Mouse (Mus musculus): Measurements from ENCODE around the gene Gm13272.
"Not testable (repeated sequence)": the region's sequence is repeated elsewhere in the genome, so short reads cannot be mapped to it uniquely, and the experiment has no call there.

Gene Gm13272

GRCm38 (mm10) chr4:88785409-88785808 lies 5.8 kb downstream of the Gm13272 start, which contains the start of gene Gm13276:
Gene Gm13276 (plus strand): TSS chr4:88785709.
- DNase-seq (ENCODE audit: low spot score in 2 of 2): not testable (repeated sequence)

- DNase-seq (ENCODE audit: low spot score in 2 of 2): peak; percentile 66 to 70
Observed at GRCm38 (mm10) chr4:88788402-88788801, 8.8 kb downstream of the Gm13272 start, which contains the start of gene Gm13277. Gene Gm13277 (plus strand): TSS chr4:88788632.

DNA sequence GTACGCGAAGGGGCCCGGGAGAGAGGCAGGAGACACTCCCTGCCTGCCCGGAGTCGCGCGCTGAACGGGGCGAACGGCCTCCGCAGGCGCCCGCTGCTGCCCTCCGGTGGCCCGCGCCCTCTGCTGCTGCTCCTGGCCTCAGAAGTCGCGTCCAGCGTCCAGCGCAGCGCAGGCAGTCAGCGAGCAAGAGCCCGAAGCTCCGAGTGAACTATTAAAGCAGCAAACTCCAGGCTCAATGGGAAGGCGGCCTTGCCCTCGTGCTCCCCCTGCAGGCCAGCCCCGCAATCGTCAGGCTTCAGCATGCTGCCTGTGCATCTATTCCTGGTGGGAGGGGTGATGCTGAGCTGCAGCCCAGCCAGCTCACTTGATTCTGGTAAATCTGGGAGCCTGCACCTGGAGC lies 11.6 kb downstream of the Gm13272 start, which contains the start of gene Gm13278:
Gm13278 (plus strand) TSS at position 301 of the 400 bp plus-strand sequence.
- not testable (repeated sequence) for DNase-seq (ENCODE audit: low spot score in 2 of 2)

- peak; percentile 55 to 58 for DNase-seq (ENCODE audit: low spot score in 2 of 2)
Observed at GRCm38 (mm10) chr4:88793936-88794675, 14.5 kb downstream of the Gm13272 start, which contains the start of gene Gm13275. Gene Gm13275 (plus strand): TSS chr4:88794487.

DNA sequence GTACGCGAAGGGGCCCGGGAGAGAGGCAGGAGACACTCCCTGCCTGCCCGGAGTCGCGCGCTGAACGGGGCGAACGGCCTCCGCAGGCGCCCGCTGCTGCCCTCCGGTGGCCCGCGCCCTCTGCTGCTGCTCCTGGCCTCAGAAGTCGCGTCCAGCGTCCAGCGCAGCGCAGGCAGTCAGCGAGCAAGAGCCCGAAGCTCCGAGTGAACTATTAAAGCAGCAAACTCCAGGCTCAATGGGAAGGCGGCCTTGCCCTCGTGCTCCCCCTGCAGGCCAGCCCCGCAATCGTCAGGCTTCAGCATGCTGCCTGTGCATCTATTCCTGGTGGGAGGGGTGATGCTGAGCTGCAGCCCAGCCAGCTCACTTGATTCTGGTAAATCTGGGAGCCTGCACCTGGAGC lies 17.4 kb downstream of the Gm13272 start, which contains the start of gene Gm13279:
Gm13279 (plus strand) TSS at position 301 of the 400 bp plus-strand sequence.
- not testable (repeated sequence) for DNase-seq (ENCODE audit: low spot score in 2 of 2)

GRCm38 (mm10) chr4:88799365-88799764 lies 19.7 kb downstream of the Gm13272 start, which contains the start of gene Gm13285:
Gene Gm13285 (plus strand): TSS chr4:88799665.
- DNase-seq (ENCODE audit: low spot score in 2 of 2): not testable (repeated sequence)

GRCm38 (mm10) chr4:88802954-88803353 lies 23.3 kb downstream of the Gm13272 start, which contains the start of gene Gm13287:
Gene Gm13287 (plus strand): TSS chr4:88803254.
- DNase-seq (ENCODE audit: low spot score in 2 of 2): not testable (repeated sequence)

DNA sequence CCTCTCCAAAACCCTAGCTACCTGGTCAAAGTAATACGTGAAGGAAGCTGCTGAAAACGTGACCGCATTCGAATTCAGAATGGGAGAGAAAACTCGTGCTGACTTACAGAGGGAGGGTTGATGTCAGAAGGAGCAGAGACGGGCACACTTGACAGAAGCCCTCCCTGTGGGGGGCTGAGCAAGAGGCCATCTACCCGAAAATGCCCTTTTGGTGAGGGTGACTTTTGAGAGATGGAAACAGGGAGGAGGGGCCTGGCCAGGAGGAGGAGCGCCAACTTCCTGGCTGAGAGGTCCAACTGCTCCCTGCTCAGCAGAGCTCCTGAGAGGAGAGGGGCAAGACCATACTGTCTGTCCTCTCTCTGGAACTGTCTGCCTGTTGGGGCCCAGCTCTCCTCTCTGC lies 25.6 kb downstream of the Gm13272 start, which contains the start of gene Gm13288:
Gm13288 (plus strand) TSS at position 301 of the 400 bp plus-strand sequence.
- not testable (repeated sequence) for DNase-seq (ENCODE audit: low spot score in 2 of 2)

DNA sequence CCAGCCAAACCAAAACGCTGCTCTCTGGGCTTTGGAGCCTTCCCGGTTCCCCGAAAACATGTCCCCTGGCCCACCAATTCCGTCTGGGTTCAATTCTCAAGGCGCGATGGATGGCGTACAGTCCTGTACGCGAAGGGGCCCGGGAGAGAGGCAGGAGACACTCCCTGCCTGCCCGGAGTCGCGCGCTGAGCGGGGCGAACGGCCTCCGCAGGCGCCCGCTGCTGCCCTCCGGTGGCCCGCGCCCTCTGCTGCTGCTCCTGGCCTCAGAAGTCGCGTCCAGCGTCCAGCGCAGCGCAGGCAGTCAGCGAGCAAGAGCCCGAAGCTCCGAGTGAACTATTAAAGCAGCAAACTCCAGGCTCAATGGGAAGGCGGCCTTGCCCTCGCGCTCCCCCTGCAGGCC lies 26.1 kb downstream of the Gm13272 start:
- peak in 1 of 2 experiments; percentile 9 for DNase-seq (ENCODE audit: low spot score in 2 of 2)

DNA sequence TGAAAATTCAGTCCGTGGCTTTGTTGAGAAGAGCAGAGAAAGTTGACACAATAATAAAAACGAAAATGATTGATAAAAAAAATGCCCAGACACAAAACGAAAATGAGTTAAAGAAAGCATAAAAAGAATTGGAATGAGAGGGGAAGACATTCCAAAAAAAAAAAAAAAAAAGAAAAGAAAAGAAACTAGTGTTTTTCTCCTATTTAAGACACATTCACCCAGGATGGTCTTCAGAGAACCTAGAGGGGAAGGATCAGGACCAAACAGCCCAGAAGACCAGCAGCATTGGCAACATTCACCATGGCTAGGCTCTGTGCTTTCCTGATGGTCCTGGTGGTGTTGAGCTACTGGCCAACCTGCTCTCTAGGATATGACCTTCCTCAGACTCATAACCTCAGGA lies 36.3 kb downstream of the Gm13272 start, which contains the start of gene Ifna7:
Ifna7 (plus strand) TSS at position 301 of the 400 bp plus-strand sequence.
- DNase-seq (ENCODE audit: low spot score in 2 of 2): no peak

DNA sequence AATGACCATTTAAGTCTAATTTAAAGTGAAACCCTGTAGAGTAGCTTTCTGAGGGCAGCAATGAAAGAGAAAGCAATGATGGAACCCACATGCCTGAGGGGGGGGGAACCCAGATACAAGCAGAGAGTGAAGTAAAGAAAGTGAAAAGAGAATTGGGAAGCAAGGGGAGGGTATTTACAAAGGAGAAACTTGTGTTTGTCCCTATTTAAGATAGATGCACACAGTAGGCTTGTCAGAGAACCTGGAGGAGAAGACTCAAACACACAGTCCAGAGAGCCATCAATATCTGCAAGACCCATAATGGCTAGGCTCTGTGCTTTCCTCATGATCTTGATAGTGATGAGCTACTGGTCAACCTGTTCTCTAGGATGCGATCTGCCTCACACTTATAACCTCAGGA lies 40.0 kb downstream of the Gm13272 start, which contains the start of gene Ifna11:
Ifna11 (plus strand) TSS at position 301 of the 400 bp plus-strand sequence.
- no peak for DNase-seq (ENCODE audit: low spot score in 2 of 2)

- DNase-seq (ENCODE audit: low spot score in 2 of 2): no peak
Observed at GRCm38 (mm10) chr4:88822995-88823394, 43.3 kb downstream of the Gm13272 start.

- not testable (repeated sequence) for DNase-seq (ENCODE audit: low spot score in 2 of 2)
Observed at GRCm38 (mm10) chr4:88827116-88827515, 47.5 kb downstream of the Gm13272 start, which contains the start of gene Ifna6. Gene Ifna6 (plus strand): TSS chr4:88827416.

Data from spleen, postnatal 36 days (tissue).